Mouse (Mus musculus) liver, embryonic 12.5 days (tissue): ENCODE measurements around the gene Ccdc152. TPM values are rescaled to one million over a fixed set of nuclear protein-coding genes. Genes with fewer than 3 reads are reported as not detected.

Experiments used
- ATAC-seq: fragments of 200-750 bp; cut with Nextera tagmentation; 2 replicates; pipeline ENCODE4 v1.8.0; 2017; ENCODE audit warnings: moderate number of reproducible peaks, mild to moderate bottlenecking, moderate library complexity
- H3K27ac ChIP-seq: fragments of 300-500 bp; sonication (generic); 2 replicates; pipeline ENCODE4 v1.5.1; 2016; ENCODE audit warnings: mild to moderate bottlenecking
- H3K27me3 ChIP-seq: fragments of 300-500 bp; sonication (generic); replicated peaks from 2 replicates; pipeline ENCODE4 v1.6.1; 2016; ENCODE audit warnings: mild to moderate bottlenecking, moderate library complexity
- H3K36me3 ChIP-seq: fragments of 300-500 bp; sonication (generic); 2 replicates; pipeline ENCODE4 v1.6.1; 2016; ENCODE audit warnings: mild to moderate bottlenecking, moderate library complexity
- H3K4me1 ChIP-seq: fragments of 300-500 bp; sonication (generic); 2 replicates; pipeline ENCODE4 v1.6.1; 2016
- H3K4me2 ChIP-seq: fragments of 300-500 bp; sonication (generic); 2 replicates; pipeline ENCODE4 v1.6.1; 2016; ENCODE audit warnings: mild to moderate bottlenecking, moderate library complexity
- H3K4me3 ChIP-seq: fragments of 300-500 bp; sonication (generic); 2 replicates; pipeline ENCODE4 v1.5.1; 2016; ENCODE audit warnings: mild to moderate bottlenecking, moderate library complexity
- H3K9ac ChIP-seq: fragments of 300-500 bp; sonication (generic); 2 replicates; pipeline ENCODE4 v1.6.1; 2016; ENCODE audit warnings: mild to moderate bottlenecking, moderate library complexity
- H3K9me3 ChIP-seq: fragments of 300-500 bp; sonication (generic); replicated peaks from 2 replicates; pipeline ENCODE4 v1.6.1; 2016; ENCODE audit warnings: mild to moderate bottlenecking, moderate library complexity
- whole genome bisulfite sequencing: fragments of 180-500 bp; shearing (Covaris S2); methylation state at CpG from one replicate; pipeline ENCODE4 v1.1.7; 2016; ENCODE audit not compliant: insufficient replicate concordance; 5-methylcytosine and 5-hydroxymethylcytosine counted together
- polyA plus RNA-seq: library from polyadenylated mRNA; unstranded; fragments of >200 nt; fragmentation: Nextera tagmentation; extraction: Ambion mirVana; gene quantifications from 2 replicates; pipeline ENCODE4 v1.2.1, GENCODE M21; 2016

The Ccdc152 gene
- polyA plus RNA-seq, 1 experiment from 2014 or later, result 0.32 TPM

- ATAC-seq, result no peak
- H3K27ac ChIP-seq, result no peak overlapping the region
- no peaks in the 10 kb centered on the region for H3K4me1 ChIP-seq
- no peak overlapping the region for H3K4me2 ChIP-seq
- no peaks in the 10 kb centered on the region for H3K36me3 ChIP-seq
- no peak overlapping the region for H3K4me3 ChIP-seq
- no peaks in the 10 kb centered on the region for H3K9me3 ChIP-seq
- no peaks in the 10 kb centered on the region for H3K27me3 ChIP-seq
- H3K9ac ChIP-seq, result no peak overlapping the region
Observed at GRCm38 (mm10) chr15:3312937-3313336, 9.6 kb upstream of the Ccdc152 start.

- no peak for ATAC-seq
- no peaks in the 10 kb centered on the region for H3K36me3 ChIP-seq
- WGBS, result 59% methylated on average over 3 of the region's 3 CpGs
- H3K9ac ChIP-seq, result no peak overlapping the region
- no peaks in the 10 kb centered on the region for H3K9me3 ChIP-seq
- no peak overlapping the region for H3K27ac ChIP-seq
- H3K4me1 ChIP-seq, result no peaks in the 10 kb centered on the region
- no peak overlapping the region for H3K4me2 ChIP-seq
- H3K4me3 ChIP-seq, result no peak overlapping the region
- no peaks in the 10 kb centered on the region for H3K27me3 ChIP-seq
Observed at GRCm38 (mm10) chr15:3309856-3310255, 6.5 kb upstream of the Ccdc152 start.

- no peaks in the 10 kb centered on the region for H3K4me1 ChIP-seq
- H3K27ac ChIP-seq, result no peak overlapping the region
- no peak overlapping the region for H3K4me2 ChIP-seq
- 59% methylated on average over 4 of the region's 4 CpGs for WGBS
- H3K27me3 ChIP-seq, result no peaks in the 10 kb centered on the region
- H3K9ac ChIP-seq, result no peak overlapping the region
- no peak overlapping the region for H3K4me3 ChIP-seq
- ATAC-seq, result no peak
- H3K9me3 ChIP-seq, result no peaks in the 10 kb centered on the region
- H3K36me3 ChIP-seq, result no peaks in the 10 kb centered on the region
Observed at GRCm38 (mm10) chr15:3300361-3301100, 2.8 kb downstream of the Ccdc152 start.

- 57% methylated on average over 8 of the region's 8 CpGs for WGBS
Observed at GRCm38 (mm10) chr15:3297615-3298014, 5.7 kb downstream of the Ccdc152 start.

GRCm38 (mm10) chr15:3295986-3296385, 7.3 kb downstream of the Ccdc152 start:
- no peaks in the 10 kb centered on the region for H3K9me3 ChIP-seq
- H3K36me3 ChIP-seq, result no peaks in the 10 kb centered on the region
- H3K4me3 ChIP-seq, result no peak overlapping the region
- 72% methylated on average over 1 of the region's 1 CpGs for WGBS
- no peak overlapping the region for H3K27ac ChIP-seq
- ATAC-seq, result no peak
- no peaks in the 10 kb centered on the region for H3K27me3 ChIP-seq
- no peaks in the 10 kb centered on the region for H3K4me1 ChIP-seq
- no peak overlapping the region for H3K9ac ChIP-seq
- H3K4me2 ChIP-seq, result no peak overlapping the region

More at GRCm38 (mm10) chr15:3297615-3298014, 5.7 kb downstream of the Ccdc152 start:
- ATAC-seq, result no peak
- no peak overlapping the region for H3K9ac ChIP-seq
- H3K27ac ChIP-seq, result no peak overlapping the region
- no peak overlapping the region for H3K4me3 ChIP-seq
- no peaks in the 10 kb centered on the region for H3K27me3 ChIP-seq
- no peak overlapping the region for H3K4me2 ChIP-seq
- H3K4me1 ChIP-seq, result no peaks in the 10 kb centered on the region
- no peaks in the 10 kb centered on the region for H3K36me3 ChIP-seq
- no peaks in the 10 kb centered on the region for H3K9me3 ChIP-seq

GRCm38 (mm10) chr15:3293477-3293876, 9.8 kb downstream of the Ccdc152 start:
- Histone ChIP-seq H3K9ac (no peak overlapping the region), H3K4me1 (no peaks in the 10 kb centered on the region), H3K4me2 (no peak overlapping the region), H3K4me3 (no peak overlapping the region), H3K27ac (no peak overlapping the region), H3K9me3 (no peaks in the 10 kb centered on the region), H3K27me3 (no peaks in the 10 kb centered on the region), H3K36me3 (no peaks in the 10 kb centered on the region)
- 16% methylated on average over 1 of the region's 1 CpGs for WGBS
- ATAC-seq, result no peak

- Histone ChIP-seq H3K9ac (no peak overlapping the region), H3K4me3 (no peak overlapping the region), H3K36me3 (no peaks in the 10 kb centered on the region), H3K27ac (no peak overlapping the region), H3K4me2 (no peak overlapping the region), H3K27me3 (no peaks in the 10 kb centered on the region), H3K4me1 (no peaks in the 10 kb centered on the region), H3K9me3 (no peaks in the 10 kb centered on the region)
- 62% methylated on average over 3 of the region's 3 CpGs for WGBS
- ATAC-seq, result no peak
Observed at GRCm38 (mm10) chr15:3290435-3290834, 12.9 kb downstream of the Ccdc152 start.

- H3K27ac ChIP-seq, result no peak overlapping the region
- no peak overlapping the region for H3K4me2 ChIP-seq
- H3K9ac ChIP-seq, result no peak overlapping the region
- H3K4me3 ChIP-seq, result no peak overlapping the region
- ATAC-seq, result no peak
- no peaks in the 10 kb centered on the region for H3K9me3 ChIP-seq
- H3K36me3 ChIP-seq, result no peaks in the 10 kb centered on the region
- H3K4me1 ChIP-seq, result no peaks in the 10 kb centered on the region
- no peaks in the 10 kb centered on the region for H3K27me3 ChIP-seq
Observed at GRCm38 (mm10) chr15:3286032-3286431, 17.3 kb downstream of the Ccdc152 start.

- peaks cover 19% of the 10 kb centered on the region for H3K36me3 ChIP-seq
- no peak for ATAC-seq
Observed at GRCm38 (mm10) chr15:3281737-3282136, 21.6 kb downstream of the Ccdc152 start.

GRCm38 (mm10) chr15:3281216-3281615, 22.1 kb downstream of the Ccdc152 start:
- no peaks in the 10 kb centered on the region for H3K27me3 ChIP-seq
- no peaks in the 10 kb centered on the region for H3K9me3 ChIP-seq
- peaks cover 19% of the 10 kb centered on the region for H3K36me3 ChIP-seq
- no peak overlapping the region for H3K9ac ChIP-seq
- ATAC-seq, result no peak
- H3K27ac ChIP-seq, result no peak overlapping the region
- no peak overlapping the region for H3K4me2 ChIP-seq
- no peak overlapping the region for H3K4me3 ChIP-seq
- H3K4me1 ChIP-seq, result no peaks in the 10 kb centered on the region

More at GRCm38 (mm10) chr15:3281737-3282136, 21.6 kb downstream of the Ccdc152 start:
- no peak overlapping the region for H3K4me2 ChIP-seq
- no peak overlapping the region for H3K9ac ChIP-seq
- no peaks in the 10 kb centered on the region for H3K27me3 ChIP-seq
- no peak overlapping the region for H3K4me3 ChIP-seq
- WGBS, result 71% methylated on average over 1 of the region's 1 CpGs
- no peaks in the 10 kb centered on the region for H3K9me3 ChIP-seq
- no peaks in the 10 kb centered on the region for H3K4me1 ChIP-seq
- no peak overlapping the region for H3K27ac ChIP-seq

GRCm38 (mm10) chr15:3279242-3279641, 24.1 kb downstream of the Ccdc152 start:
- Histone ChIP-seq H3K27ac (no peak overlapping the region), H3K4me3 (no peak overlapping the region), H3K4me2 (no peak overlapping the region), H3K9ac (no peak overlapping the region), H3K4me1 (no peaks in the 10 kb centered on the region), H3K9me3 (no peaks in the 10 kb centered on the region), H3K36me3 (peaks cover 30% of the 10 kb centered on the region), H3K27me3 (no peaks in the 10 kb centered on the region)
- WGBS, result 59% methylated on average over 7 of the region's 7 CpGs
- ATAC-seq, result no peak

GRCm38 (mm10) chr15:3277391-3277790, 25.9 kb downstream of the Ccdc152 start:
- H3K36me3 ChIP-seq, result peaks cover 30% of the 10 kb centered on the region
- no peak for ATAC-seq
- H3K27me3 ChIP-seq, result no peaks in the 10 kb centered on the region
- no peak overlapping the region for H3K4me2 ChIP-seq
- no peak overlapping the region for H3K27ac ChIP-seq
- no peak overlapping the region for H3K4me3 ChIP-seq
- H3K4me1 ChIP-seq, result no peaks in the 10 kb centered on the region
- WGBS, result 73% methylated on average over 2 of the region's 2 CpGs
- no peak overlapping the region for H3K9ac ChIP-seq
- no peaks in the 10 kb centered on the region for H3K9me3 ChIP-seq

GRCm38 (mm10) chr15:3273191-3273590, 30.1 kb downstream of the Ccdc152 start:
- Histone ChIP-seq H3K27me3 (no peaks in the 10 kb centered on the region), H3K9me3 (no peaks in the 10 kb centered on the region), H3K36me3 (peaks cover 21% of the 10 kb centered on the region), H3K27ac (no peak overlapping the region), H3K4me3 (peak overlapping the region; percentile 55), H3K9ac (0 out of 2 replicates have a peak overlapping the region, but pooled peaks have one; percentile 31), H3K4me1 (peaks cover 11% of the 10 kb centered on the region; the same call in 1 of the 2 replicates), H3K4me2 (peak overlapping the region; percentile 57)
- WGBS, result 64% methylated on average over 1 of the region's 1 CpGs
- ATAC-seq, result no peak
